Mouse (Mus musculus) embryonic fibroblast, embryonic 13.5 days (primary cell): ENCODE data around the gene Slc7a4.

Experiments
- CTCF ChIP-seq: IDR thresholded peaks from 2 replicates; pipeline ENCODE4 v1.5.1; 2011; ENCODE audit warnings: mild to moderate bottlenecking, control low read depth, low read length, moderate library complexity, borderline replicate concordance; ENCODE audit not compliant: insufficient read depth
- POLR2A ChIP-seq: IDR thresholded peaks from 2 replicates; pipeline ENCODE4 v1.6.1; 2011; ENCODE audit warnings: low read depth, mild to moderate bottlenecking, control low read depth, low read length, moderate library complexity

GRCm38 (mm10) chr16:17561751-17562208 is 21.2 kb downstream of the Slc7a4 start, which contains the start of gene P2rx6:
- no peak for TF ChIP-seq CTCF
- peak; percentile 44; the same call in 1 of the 2 replicates for TF ChIP-seq POLR2A
